Mouse (Mus musculus) kidney, adult 2 months (tissue): ENCODE measurements around the gene Gm49355. TPM values are rescaled to one million over a fixed set of nuclear protein-coding genes. Genes with fewer than 3 reads are reported as not detected.

Source experiments
- DNase-seq: peaks from one replicate; pipeline ENCODE4 v3.0.0; 2021
- H3K27ac ChIP-seq: fragments of 200-500 bp; 2 replicates; pipeline ENCODE4 v1.5.1; 2012; ENCODE audit warnings: low read depth, low read length, control low read depth, inconsistent platforms; ENCODE audit not compliant: insufficient read depth
- H3K27me3 ChIP-seq: fragments of 200-500 bp; replicated peaks from 2 replicates; pipeline ENCODE4 v1.6.1; 2012; ENCODE audit warnings: mild to moderate bottlenecking, moderate library complexity, low read length, inconsistent platforms; ENCODE audit not compliant: control insufficient read depth, insufficient read depth
- H3K36me3 ChIP-seq: fragments of 200-500 bp; 2 replicates; pipeline ENCODE4 v1.6.1; 2012; ENCODE audit warnings: mild to moderate bottlenecking, moderate library complexity, low read length, inconsistent platforms; ENCODE audit not compliant: control insufficient read depth, insufficient read depth
- H3K4me1 ChIP-seq: fragments of 200-500 bp; 2 replicates; pipeline ENCODE4 v1.6.1; 2011; ENCODE audit warnings: low read length; ENCODE audit not compliant: control insufficient read depth, insufficient read depth
- H3K4me3 ChIP-seq: fragments of 200-500 bp; 2 replicates; pipeline ENCODE4 v1.5.1; 2011; ENCODE audit warnings: mild to moderate bottlenecking, low read depth, low read length, control low read depth; ENCODE audit not compliant: insufficient read depth
- CTCF ChIP-seq: fragments of 200-500 bp; conservative IDR thresholded peaks from 2 replicates; pipeline ENCODE4 v1.5.1; 2011; ENCODE audit warnings: low read depth, mild to moderate bottlenecking, control low read depth, low read length, moderate library complexity, mixed read lengths; ENCODE audit not compliant: insufficient read depth, insufficient read length
- POLR2A ChIP-seq: fragments of 200-500 bp; IDR thresholded peaks from one replicate; pipeline ENCODE4 v1.6.1; 2011; ENCODE audit warnings: low read depth, low read length, control low read depth
- WGBS: fragments of 180-500 bp; shearing (Covaris S2); methylation state at CpG from one replicate; pipeline ENCODE4 v1.1.7; 2018; 5-methylcytosine and 5-hydroxymethylcytosine counted together
- polyA plus RNA-seq: library from polyadenylated mRNA; depleted of rRNA; stranded (reverse); fragments of >200 nt; gene quantifications from 2 replicates; pipeline ENCODE4 v1.2.3, GENCODE M21; 2012

The Gm49355 gene
- polyA plus RNA-seq, 1 experiment: 0.28 TPM

DNA sequence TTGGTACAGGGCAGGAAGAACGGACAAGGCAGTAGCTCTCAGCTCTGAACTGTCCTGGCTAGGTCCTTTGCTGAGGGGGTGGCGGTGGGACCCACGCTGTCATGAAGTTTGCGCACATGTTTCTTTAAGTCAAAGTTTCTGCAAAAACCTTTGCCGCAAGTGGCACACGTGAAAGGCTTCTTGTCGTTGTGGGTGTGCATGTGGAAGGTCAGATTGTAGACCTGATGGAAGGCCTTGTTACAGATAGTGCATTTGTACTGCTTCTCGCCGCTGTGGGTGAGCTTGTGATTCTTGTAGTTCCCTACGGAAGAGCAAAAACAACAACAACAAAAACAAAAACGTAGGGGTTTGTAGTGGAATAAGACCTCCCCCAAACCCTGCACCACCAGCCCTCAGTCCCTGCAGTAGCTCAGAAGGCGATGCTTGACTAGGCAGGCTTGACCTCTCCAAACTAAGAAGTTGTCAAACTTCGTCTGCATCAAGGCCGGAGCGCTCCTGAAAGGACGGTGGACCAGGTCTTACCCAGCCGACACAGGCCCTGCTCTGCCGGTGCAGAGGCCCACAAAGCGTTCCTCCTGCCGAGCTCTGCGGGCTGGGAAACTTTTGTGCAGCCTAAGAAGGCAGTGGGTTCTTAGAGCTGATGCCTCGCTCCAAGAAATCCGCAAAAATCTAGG lies 58.8 kb downstream of the Gm49355 start:
- DNase-seq: no peak
- Histone ChIP-seq H3K27me3 (peaks cover 12% of the 10 kb centered on the region), H3K36me3 (no peaks in the 10 kb centered on the region), H3K4me1 (no peaks in the 10 kb centered on the region), H3K27ac (no peak overlapping the region), H3K4me3 (no peak overlapping the region)
- WGBS: 8% methylated on average over 23 of the region's 23 CpGs
- TF ChIP-seq CTCF (no peak), POLR2A (no peak)

DNA sequence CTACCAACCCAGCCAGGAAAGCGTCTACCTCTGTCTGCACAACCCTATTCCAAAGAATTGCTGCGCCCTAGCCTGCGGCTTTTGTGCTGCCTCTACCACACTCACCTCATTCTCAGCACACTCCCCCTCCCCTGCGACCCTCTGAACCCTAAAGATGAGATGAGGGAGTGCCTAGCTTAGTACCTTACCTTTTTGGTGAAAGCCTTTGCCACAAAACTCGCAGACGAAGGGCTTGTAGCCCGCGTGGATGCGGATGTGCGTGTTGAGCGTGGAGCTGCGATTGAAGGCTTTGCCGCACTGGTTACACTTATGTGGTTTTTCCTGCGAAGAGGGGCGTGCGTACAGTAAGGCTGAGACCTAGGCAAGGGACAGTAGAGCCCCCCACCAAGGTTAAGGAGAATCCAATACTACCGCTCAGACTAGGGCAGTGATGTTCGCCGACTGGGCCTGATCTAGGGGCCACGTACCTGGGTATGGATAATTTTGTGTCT lies 59.7 kb downstream of the Gm49355 start:
- H3K27me3 ChIP-seq: peaks cover 9% of the 10 kb centered on the region
- no peaks in the 10 kb centered on the region for H3K36me3 ChIP-seq
- no peaks in the 10 kb centered on the region for H3K4me1 ChIP-seq
- TF ChIP-seq POLR2A (no peak), CTCF (no peak)
- DNase-seq: no peak
- 6% methylated on average over 20 of the region's 20 CpGs for WGBS
- H3K27ac ChIP-seq: no peak overlapping the region
- H3K4me3 ChIP-seq: no peak overlapping the region

DNA sequence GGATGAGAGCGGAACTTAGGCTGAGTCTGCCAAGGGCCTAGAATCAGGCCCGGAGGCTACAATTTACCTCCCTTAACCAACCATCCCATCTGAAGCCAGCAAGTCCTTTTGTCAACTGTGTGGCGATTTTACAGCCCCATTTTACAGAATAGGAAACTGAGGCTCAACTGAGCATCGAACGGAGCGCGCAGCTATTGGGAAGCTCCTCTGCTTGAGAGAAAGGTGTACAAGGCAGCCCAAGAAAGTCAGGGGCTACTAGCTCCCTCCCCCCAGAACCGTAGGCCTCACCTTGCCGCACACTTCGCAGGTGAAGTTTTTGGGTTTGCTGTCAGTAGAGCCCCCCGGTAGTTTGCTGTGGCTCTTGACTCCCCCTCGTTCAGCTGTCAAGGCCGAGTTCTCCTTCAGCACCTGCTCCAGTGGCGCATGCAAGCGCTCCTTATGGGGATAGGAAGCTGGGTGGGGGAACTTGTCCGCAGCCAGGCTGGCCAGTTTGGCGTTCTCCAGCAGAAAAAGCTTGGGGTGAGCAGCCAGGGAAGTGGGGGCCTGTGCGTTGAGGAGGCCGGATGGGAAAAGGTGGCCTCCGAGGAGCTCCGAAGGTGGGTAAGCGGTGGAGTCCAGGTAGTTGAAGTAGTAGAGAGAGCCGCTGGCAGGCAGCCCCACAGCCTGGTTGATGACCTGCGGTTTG lies 60.4 kb downstream of the Gm49355 start:
- no peak for TF ChIP-seq CTCF
- TF ChIP-seq POLR2A: no peak
- no peak overlapping the region for H3K4me3 ChIP-seq
- H3K36me3 ChIP-seq: no peaks in the 10 kb centered on the region
- no peak overlapping the region for H3K27ac ChIP-seq
- peak; percentile 47 for DNase-seq
- WGBS: 4% methylated on average over 24 of the region's 24 CpGs
- no peaks in the 10 kb centered on the region for H3K4me1 ChIP-seq
- peaks cover 8% of the 10 kb centered on the region for H3K27me3 ChIP-seq

DNA sequence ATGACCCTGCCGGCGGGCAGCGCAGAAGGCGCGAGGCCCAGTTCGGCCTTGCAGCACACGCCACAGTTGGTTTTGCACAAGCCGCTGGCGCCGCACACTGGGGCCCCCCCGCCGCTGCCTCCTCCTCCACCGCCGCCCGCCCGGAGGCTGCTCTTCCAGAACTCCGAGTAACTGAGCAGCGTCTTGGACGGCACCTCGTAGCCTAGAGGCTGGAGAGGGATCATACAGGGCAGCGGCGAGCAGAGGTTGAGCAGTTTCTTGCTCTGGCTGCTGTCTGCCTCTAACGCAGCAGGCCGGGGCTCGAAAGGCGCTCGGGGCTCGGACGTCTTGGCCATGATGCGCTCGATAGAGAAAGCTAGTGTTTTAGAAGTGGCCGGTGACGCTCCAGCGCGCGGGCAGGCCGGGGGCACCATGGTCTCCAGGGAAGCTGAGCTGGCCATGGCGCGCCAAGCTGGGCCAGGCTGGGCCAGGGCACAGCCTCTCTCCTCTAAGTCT lies 61.0 kb downstream of the Gm49355 start:
- no peak for TF ChIP-seq CTCF
- no peak for TF ChIP-seq POLR2A
- no peak overlapping the region for H3K4me3 ChIP-seq
- no peak overlapping the region for H3K27ac ChIP-seq
- H3K4me1 ChIP-seq: no peaks in the 10 kb centered on the region
- WGBS: under 1% methylated on average over 39 of the region's 39 CpGs
- no peak for DNase-seq
- H3K27me3 ChIP-seq: peaks cover 8% of the 10 kb centered on the region
- H3K36me3 ChIP-seq: no peaks in the 10 kb centered on the region

DNA sequence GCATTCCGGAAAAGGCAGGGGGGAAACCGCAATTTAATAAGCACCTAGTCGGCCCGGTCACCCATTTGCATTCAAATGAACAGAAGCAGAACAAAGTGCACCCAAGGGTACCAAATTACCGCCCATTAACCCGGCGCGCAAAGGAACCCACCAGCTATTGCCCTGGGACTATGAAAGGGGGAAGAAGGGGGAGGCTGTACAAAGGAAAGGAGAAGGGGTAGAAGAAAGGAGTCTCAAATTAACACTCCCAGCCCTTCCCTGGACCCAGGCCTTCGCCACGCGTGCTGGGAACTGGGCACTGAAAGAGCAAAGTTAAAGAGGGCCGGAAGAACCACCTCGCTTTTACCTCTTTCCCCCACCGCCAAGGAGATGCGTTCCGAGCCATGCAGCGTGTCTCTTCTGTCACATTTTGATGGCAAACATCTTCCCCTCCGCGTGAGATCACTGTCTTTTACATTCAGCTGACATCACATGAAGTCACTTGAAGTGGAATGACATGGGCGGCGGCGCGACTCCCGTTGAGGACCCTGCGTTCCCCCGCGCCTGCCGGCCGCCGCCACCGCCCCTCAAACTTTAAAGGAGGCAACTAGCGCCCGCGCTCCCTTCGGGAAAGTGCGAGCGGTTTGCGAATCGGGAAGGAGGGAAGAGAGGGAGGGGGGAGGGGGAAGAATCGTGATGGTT lies 61.6 kb downstream of the Gm49355 start:
- H3K4me3 ChIP-seq: no peak overlapping the region
- DNase-seq: no peak
- H3K27me3 ChIP-seq: peaks cover 8% of the 10 kb centered on the region
- H3K4me1 ChIP-seq: no peaks in the 10 kb centered on the region
- no peak overlapping the region for H3K27ac ChIP-seq
- TF ChIP-seq POLR2A (no peak), CTCF (no peak)
- no peaks in the 10 kb centered on the region for H3K36me3 ChIP-seq
- 2% methylated on average over 40 of the region's 40 CpGs for WGBS

DNA sequence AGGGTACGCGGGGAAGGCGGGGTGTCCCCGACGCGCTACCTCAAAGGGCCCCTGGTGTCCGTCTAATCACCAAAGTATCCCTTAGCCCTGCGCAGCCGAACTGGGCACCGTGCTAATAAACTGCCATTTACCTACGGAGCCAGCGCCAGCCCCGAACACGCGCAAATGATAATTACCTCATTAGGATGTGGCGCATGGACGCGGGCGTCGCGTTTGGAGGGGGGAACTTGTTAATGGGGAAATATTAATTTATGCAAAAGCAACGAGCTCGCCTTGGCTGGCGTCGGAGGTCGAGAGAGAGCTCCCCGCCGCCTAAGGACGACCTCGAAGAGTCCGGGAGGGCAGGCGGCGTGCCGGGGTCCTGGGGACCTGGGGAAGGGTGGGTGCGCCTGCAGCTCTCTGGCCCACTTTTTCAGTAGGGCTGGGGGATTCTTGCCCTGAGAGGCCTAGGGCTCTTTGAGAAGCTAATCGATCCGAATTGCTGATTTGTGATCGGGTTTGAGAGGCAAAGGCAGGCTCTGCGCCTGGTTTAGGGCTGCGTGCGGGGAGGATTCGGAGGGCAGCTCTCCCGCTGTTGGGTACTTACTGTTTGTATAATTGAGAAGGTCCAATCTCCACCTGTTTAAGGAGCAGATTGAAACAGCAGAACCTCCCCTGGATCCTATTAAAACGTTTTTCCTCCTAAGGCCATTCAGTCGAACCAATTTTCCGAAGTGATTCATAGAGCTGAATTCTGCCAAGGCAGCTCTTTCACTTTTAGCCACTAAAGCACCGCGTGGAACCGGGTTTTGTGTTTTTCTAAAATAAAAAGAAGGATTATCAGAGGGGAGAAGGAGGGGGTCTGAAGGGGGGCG lies 62.5 kb downstream of the Gm49355 start:
- H3K4me3 ChIP-seq: no peak overlapping the region

More for the DNA sequence above, 62.5 kb downstream of the Gm49355 start:
- no peak overlapping the region for H3K27ac ChIP-seq
- H3K36me3 ChIP-seq: no peaks in the 10 kb centered on the region
- peaks cover 8% of the 10 kb centered on the region for H3K27me3 ChIP-seq
- no peak for TF ChIP-seq POLR2A
- no peak for TF ChIP-seq CTCF
- no peaks in the 10 kb centered on the region for H3K4me1 ChIP-seq
- WGBS: 2% methylated on average over 50 of the region's 50 CpGs
- DNase-seq: no peak
